Mouse (Mus musculus) ES-CJ7 (cell line): ENCODE data around the gene Naaa.

Experiments
- DNase-seq: peaks from one replicate; pipeline ENCODE4 v3.0.0; 2011; ENCODE audit warnings: low read depth, low spot score

The Naaa gene

DNA sequence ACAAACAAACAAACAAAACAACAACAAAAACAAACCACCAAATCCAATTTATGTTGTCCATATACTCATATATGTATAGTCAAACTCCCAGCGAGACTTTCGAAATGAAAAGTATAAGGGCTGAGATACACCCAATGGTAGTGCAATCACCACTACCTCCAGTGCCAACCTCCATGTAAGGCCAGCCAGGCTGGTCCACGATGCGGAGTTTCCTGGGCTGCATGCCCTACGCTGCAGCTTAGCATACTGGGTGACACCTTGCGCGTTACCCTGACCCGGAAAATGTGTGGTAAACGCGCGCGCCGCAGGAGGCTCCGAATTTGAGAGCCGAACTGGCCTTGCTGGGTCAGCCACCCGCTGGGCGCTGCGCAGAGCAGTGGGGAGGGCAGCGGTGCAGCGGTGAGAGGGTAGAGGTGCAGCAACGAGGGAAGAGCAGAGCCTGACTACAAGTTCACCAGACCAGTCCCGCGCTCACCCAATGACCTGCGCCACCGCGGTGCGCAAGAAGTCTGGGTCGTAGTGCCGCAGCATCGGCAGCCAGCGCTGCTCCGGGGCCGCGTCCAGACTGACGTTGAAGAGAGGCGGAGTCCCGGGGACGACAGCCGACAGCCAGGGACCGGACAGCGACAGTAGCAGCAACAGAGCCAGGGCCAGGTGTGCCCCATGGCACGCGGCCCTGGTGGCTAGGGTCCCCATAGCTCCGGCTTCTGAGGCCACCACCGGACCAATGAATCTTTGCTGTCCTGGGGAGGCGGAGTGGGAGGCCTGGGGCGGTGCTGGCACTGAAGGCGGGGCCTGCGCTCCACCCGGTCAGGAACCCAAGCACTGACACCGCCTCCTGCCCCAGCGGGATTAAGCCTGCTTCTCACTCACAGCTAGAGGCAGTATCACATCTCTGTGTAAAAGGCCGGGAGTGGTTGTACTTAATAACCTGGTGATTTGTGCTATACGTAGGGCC is at the start of gene Naaa:
Naaa (minus strand) TSS at position 734 of the 958 bp plus-strand sequence.
- peak; percentile 75 for DNase-seq

DNA sequence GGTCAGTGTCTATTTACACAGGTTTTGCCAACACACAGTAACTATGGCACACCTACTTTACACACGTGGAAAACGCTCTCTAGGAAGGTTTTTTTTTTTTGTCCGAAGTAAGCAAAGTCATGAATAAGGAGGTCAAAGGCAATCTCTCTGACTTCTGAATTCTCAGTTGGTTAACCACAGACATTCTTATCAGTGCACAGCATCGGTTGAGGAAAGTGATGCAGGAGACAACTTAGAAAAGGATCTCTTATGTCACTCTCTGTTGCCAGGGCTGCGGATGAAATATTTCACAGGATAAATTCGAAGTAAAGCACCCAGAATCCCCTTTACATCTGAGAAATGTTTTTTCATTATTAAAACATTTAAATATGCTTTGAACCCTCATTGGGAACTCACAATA is 49.4 kb upstream of the Naaa start:
- no peak for DNase-seq

DNA sequence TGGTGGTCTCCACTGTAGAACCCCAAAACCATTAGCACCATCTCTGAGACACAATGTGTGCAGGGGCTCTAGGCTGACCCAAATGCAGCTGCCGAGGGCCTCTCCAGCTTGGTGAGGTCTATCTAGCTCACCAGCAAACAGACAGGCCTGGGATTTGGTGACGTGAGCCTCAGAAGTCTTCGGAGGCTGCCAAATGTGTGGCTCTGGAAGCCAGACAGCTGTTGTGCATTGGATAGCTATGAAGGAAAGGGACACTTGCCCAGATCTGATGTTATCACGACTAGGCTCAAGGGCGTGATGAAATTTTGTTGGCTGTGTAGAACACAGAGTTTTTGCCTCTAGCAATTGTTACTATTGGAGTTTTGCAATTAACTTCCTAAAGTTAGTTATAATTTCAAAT is 45.3 kb upstream of the Naaa start:
- no peak for DNase-seq

DNA sequence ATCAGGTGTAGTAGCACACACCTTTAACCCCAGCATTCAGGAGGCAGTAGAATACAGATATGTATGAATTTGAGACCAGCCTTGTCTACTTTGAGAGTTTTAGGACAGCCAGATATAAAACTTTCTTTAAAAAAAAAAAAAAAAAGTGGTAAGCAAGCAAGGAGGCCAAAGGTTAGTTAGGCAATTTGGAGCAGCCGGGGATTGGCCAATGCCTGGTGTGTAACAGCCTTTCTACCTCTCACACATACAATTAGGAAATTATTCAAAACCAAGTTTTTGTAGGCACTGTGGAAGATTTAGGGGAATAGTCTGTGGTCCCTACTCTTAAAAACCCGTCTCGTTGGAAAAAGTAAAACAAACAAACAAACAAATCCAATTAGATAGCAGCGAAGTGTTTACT is 44.6 kb upstream of the Naaa start:
- no peak for DNase-seq

DNA sequence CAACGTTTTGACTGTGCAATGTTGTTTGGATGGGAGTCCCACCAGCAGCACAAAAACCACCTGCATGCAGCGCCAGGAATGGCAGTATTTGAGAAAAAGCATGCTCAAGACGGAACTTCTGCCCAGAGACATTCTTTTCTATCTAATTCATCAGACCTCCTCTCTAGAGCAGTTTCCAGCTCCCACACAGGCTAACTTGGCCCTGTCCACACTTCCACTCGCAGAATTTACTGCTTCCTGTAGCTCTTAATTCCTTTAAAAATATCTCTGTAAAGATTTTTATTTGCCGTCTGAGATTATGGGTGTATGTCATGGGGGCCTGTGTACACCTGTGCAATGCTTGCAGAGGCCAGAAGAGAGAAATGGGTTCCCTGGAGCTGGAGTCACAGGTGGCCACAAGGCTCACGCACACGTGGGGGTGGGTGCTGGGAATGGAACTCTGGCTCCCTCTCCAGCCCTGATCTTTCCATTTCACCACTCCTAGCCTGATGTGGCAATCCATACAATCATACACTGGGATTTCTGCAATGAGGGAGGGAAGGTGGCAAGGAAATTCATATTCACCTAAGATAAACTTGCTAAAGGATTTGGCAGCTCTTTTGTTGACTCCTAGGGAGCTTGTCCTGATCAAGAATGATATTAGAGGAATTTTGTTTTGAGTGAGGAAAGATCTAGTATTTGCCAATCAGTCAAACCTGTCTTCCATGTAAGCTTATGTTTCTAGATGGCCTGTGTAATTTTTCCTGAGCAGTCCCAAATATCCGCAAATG is 43.8 kb upstream of the Naaa start:
- no peak for DNase-seq

DNA sequence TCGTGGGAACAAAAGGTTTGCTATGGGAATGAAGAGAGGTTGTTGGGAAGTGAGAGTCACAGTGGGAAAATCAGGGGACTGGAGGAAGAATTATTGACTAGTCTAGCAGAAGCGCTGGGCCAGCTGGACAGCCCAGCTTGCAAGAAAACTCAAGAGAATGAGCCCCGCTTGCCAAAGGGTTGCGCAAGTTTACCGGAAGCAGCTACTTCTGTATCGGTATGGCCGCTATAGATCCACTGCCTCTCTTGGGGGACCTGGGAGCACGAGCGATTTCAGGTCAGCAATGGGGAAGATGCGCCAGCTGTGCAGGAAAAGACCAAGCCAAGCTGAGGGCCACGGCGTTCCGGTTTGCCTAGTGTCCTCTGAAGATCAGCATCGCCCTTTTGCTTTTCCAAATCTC is 40.6 kb upstream of the Naaa start:
- no peak for DNase-seq

DNA sequence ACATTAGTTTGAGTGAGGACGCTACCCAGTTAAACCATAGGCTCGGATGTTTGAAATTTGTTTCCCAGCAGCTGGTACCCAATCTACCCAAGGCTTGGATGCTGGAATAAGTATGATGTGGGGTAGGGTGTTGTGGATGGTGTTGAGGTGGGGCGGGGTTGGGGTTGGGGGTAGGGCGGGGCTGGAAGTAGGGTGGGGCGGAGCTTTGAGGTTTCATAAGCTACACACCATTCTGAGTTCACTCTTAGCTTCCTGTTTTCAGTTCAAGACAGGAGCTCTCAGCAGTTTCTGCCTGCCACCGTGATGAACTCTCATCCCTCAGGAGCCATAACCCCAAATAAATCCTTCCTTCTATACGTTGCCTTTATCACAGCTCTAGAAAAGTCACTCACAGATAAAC is 40.1 kb upstream of the Naaa start:
- no peak for DNase-seq

DNA sequence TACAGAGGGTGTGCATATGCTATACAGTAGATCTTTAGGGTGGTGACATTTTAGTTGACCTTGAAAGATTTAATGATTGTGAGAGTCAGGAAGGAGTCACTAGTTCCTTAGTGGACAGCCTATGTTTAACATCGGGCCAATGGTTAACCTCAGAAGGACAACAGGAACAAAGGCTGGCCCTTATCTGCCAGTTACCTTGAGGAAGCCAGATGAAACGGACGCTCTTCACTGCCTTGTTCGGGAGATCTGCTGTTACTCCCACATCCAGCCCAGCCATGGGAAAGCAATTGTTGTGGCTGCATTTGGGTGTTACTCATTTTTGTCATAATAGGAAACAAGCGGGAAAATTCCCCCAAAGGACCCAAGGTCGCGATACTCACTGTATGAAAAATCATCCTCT is 35.8 kb upstream of the Naaa start:
- DNase-seq = no peak

DNA sequence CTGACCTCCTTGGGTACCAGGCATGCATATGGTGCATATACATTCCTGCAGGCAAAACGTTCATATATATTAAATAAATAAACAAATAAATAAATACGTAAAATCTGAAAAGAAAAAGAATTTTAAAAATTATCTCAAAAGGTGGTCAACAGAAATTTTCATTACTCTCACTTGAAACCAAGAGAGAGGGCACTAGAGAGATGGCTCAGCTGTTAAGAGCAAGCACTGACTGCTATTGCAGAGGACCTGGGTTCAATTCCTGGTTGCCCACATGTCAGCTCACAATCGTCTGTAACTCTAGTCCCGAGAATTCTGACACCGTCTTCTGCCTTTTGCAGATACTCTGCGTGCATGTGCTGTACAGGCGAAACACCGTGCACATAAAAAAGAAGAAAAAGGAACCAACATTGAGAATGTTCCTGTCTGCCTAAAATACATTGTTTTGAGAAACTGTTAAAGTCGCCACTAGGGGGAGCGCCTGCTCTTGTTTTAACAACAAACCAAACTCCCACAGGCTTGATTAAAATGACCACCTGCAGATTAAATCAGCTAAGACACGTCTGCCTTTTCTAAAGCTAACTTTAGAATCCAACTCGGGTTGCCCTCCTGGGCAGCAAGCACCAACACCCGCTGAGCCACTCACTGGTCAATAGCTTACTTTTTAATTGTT is 34.2 kb upstream of the Naaa start:
- peak; percentile 83 for DNase-seq

DNA sequence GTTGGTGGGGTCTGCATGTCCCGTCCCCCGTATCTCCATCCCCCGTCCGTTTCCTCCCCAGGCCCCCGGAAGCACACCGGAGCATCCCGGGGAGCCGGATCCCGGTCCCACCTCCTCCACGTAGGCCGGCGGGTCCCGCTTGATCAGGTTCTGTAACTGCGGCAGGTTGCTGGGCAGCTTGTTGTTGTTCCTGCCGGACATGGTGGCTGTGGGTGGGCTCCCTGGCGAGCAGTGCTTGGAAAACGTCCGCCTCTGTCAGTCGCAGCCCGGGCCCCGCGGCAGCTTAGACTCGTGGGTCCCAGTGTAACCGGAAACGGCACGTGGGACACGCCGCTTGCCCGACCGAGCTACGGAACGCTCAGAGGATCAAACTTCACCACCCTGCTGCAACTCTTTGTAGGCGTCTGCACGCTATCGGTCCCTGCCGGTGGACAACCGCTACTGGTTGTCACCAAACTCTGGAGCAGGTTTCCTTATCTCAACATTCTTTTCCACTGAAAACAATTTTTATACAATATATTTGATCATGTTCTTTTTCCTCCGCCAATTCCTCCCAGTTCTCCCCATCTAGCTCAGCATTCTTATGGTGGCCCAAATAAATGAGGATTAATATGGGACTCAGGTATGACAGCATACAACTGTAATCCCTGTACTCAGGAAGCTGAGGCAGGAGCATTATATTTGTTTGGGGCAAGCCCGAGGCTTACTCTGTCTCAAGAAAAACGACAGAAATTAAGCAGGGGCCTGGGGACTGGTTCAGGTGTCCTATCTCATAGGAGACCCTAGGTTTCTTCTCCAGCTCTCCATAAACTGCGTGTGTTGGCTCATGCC is 31.9 kb upstream of the Naaa start, which contains the start of gene Sdad1:
Sdad1 (minus strand) TSS at position 799 of the 831 bp plus-strand sequence.
- peak; percentile 96 for DNase-seq

DNA sequence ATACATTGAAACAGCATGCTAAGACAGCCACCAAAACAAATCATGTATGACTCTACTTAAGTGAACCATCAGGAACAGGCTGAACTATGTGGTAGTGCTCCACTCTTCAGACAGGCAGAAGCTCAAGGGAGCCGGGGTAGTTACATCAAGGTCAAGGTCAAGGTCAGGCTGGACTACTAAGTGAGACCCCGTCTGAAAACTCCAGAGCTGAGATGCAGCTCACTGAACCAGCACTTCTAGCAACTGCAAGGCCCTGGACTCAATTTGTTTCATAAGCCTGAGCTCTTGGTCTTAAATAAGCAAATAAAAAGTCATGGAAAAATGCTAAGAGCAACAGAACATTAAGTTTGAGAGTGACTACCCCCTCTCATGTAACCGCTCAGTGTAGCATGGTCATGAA is 26.3 kb upstream of the Naaa start:
- no peak for DNase-seq

DNA sequence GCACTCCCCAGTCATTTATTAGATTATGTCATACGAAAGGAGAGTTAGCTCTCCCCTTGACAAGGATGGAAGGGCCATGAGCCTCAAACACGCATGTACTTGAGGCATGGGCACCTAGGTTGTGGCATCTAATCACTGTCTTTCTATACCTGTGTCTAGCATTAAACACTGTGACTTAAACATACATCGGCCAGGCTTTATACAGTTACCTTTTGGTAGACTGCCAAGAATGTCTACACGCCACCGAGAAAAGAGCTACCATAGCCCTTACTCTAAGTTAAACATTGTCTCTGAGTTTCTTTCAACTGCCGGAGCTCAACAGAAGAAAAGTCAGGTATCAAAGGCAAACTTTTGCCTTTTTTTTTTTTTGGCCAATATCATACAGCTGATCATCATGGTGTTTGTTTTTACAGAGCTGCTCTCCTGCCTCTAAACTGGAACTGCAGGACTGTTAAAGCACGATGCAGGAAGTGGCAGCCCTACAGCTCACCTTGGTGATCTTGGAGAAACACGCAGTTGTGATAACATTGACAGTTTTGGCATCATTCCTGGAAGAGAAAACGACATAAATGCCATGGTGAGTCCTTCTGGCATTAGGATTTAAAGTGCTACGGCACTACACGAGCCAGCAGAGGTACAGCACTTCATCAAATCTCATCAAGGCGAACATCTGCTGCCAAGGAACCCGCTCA is 24.3 kb upstream of the Naaa start:
- DNase-seq = no peak

DNA sequence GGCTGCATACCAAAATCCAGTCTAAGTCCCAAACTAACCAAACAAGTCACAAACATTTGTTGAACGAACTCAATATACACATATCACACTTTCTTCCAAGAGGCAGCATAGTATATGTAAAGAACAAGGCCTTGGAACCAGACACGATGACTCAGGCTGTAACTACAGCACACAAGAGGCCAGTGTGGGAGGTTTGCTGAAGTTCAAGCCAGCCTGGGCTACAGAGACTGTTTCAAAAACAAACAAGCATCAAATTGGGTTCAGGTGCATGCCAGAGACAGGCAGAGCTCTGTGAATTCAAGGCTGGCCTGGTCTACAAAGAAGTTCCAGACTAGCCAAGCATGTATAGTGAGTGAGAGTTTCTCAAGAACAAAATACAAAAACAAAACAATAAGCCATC is 16.6 kb upstream of the Naaa start:
- DNase-seq = no peak

DNA sequence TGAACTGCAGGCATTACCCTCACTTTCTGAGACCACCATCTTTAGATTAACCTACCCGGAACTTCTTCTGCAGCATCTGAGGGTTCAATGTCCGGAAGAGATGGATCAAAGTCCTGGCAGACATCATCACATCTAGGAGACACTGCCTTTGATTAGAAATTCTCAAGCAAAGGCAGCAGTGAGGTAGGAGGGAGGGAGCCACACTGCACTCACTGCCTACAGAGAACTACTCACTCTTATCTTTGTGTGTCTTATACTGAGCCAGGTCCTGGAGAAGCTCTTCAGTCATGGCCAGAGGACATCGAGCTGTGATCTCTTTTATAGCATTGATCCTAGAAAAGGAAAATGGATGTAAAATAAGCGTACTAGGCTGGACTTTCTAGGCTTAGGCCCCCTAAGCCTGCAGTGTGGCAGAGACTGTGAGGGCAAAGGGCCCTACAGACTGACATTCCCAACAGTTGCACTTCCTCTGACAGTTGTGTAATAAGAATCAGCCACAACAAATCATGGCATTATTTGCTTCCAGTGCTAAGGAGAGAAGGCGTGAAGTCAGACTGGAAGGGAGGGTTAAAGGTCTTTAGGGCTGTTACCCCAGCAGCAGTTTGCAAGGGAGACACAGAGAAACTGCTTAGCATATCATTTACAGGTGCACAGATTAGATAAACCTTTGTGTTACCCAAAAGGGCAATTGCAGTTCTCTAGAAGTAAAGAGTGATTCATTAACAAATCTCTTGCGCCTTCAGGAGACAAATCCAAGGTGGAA is 13.9 kb upstream of the Naaa start:
- no peak for DNase-seq

DNA sequence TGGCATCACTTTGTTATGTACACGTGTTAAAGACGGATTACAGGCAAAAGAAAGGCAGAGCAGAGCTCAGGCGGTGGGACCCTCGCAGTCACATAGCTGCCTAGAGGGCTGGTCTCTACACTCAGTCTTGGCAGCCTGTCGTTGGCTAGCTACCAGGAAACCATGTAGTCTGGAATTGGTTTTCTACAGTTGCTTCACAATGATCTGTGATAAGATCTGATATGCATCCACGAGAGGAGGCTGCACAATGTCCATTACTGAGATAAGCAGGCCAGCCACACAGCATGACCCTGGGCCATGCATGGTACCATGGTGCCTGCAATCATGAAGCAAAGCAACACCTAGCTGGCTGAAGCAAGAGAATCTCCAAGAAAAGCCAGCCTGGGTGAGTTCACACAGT is 9.9 kb upstream of the Naaa start:
- no peak for DNase-seq

DNA sequence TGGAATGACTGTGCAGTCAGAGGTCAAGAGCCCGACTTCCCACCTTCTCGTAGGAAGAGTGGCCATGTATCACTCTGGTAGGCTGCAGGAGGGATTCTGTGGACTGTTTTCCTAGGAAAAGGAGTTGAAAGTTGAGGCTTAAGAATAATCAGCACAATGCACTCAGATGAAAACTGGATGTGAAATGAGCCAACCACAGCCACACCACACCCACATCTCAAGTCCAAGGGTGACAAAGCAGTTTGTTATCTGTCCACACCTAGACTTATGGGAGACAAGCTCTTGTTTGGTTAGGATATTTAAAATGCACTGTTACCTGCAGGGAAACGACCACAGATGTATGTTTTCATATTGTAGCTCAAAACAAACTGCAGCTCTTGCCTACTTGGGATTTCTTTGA is 5.1 kb upstream of the Naaa start:
- no peak for DNase-seq

DNA sequence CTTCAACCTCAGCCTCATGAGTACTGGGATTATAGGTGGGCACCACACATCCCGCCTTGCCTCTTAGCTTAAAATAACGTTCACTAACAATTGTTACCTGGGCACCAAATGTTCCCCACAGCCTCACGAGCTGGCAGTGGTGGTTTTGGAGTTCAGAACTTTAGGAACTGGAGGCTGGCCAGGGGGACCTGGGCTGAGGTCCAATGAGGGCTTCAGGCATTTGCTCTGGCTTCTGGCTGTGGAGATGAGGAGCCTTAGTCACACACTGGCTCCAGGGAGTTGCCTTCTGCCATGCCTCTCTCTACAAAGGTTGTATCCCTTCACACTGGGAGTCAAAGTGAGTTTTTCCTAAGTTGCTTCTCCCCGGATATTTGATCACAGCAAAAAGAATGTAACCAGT is 4.6 kb upstream of the Naaa start:
- DNase-seq = no peak

DNA sequence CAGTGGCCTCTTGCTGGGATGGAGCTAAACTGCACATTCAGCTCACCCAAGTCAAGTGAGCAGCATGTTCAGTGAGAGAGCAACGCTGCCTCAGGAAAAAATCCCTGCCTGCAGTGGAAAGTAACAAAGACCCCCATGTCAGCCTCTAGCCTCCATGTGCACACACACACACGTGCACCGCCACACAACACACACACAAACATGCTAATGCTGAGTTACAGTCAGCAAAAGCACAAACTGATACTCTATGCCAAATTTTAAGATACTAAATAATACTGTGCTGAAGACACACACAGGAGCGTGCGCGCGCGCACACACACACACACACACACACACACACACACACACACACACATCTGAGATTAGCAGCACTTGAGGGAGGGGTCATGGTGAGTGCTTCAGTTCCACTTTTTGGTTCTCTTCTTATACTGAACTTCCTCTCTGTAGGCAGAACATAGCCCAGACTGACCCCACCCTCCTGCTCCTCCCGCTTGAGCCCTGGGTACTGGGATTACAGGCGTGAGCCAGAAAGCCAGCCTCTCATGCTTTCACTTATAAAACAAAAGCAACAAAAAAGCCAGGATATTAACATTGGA is 1.1 kb upstream of the Naaa start:
- no peak for DNase-seq

DNA sequence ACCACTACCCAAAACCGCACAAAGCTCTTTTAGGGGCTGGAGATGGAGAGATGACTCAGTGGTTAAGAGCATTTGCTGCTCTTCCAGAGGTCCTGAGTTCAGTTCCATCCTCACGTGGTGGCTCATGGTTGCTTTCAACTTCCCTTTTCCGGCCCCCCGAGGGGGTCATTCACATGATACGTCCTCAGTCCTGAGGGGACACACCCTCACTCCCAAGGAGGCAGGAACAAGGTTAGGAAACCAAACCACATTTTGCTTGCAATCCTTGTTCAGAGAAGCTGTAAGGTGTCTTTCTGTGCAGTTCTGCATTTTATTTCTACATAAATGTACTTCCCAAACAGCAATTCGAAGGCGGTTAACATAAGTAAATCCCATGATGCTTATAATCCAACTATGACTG is 7.5 kb downstream of the Naaa start:
- no peak for DNase-seq
